Mouse (Mus musculus): ENCODE measurements around the gene Ace2. TPM values are rescaled to one million over a fixed set of nuclear protein-coding genes. Genes with fewer than 3 reads are reported as not detected.

Ace2 gene
- polyA plus RNA-seq, 1 experiment from 2014 or later, result 62.8 TPM

GRCm38 (mm10) chrX:164183844-164184243 lies 44.7 kb downstream of the Ace2 start:
- H3K9me3 ChIP-seq (replicated peaks), result no peaks in the 10 kb centered on the region
- no peak overlapping the region for H3K9ac ChIP-seq
- 48% methylated on average over 3 of the region's 3 CpGs for WGBS
- no peak overlapping the region for H3K4me3 ChIP-seq (replicated peaks)
- ATAC-seq (replicated peaks; ENCODE audit: low FRiP score), result no peak
- no peaks in the 10 kb centered on the region for H3K4me1 ChIP-seq
- H3K27me3 ChIP-seq, result peaks cover 44% of the 10 kb centered on the region
- no peak overlapping the region for H3K27ac ChIP-seq
- no peaks in the 10 kb centered on the region for H3K36me3 ChIP-seq
- no peak overlapping the region for H3K4me2 ChIP-seq

GRCm38 (mm10) chrX:164189880-164190279 lies 50.7 kb downstream of the Ace2 start:
- H3K9ac ChIP-seq, result no peak overlapping the region
- H3K27me3 ChIP-seq, result peaks cover 22% of the 10 kb centered on the region
- no peaks in the 10 kb centered on the region for H3K36me3 ChIP-seq
- H3K4me3 ChIP-seq (replicated peaks), result no peak overlapping the region
- H3K4me1 ChIP-seq, result no peaks in the 10 kb centered on the region
- no peak overlapping the region for H3K4me2 ChIP-seq
- no peak overlapping the region for H3K27ac ChIP-seq
- H3K9me3 ChIP-seq (replicated peaks), result no peaks in the 10 kb centered on the region
- ATAC-seq (replicated peaks; ENCODE audit: low FRiP score), result no peak

- Histone ChIP-seq H3K9ac (no peak overlapping the region), H3K27me3 (peaks cover 9% of the 10 kb centered on the region; the same call in 1 of the 2 replicates), H3K4me1 (no peaks in the 10 kb centered on the region), H3K4me3 (replicated peaks) (no peak overlapping the region), H3K27ac (no peak overlapping the region), H3K36me3 (no peaks in the 10 kb centered on the region), H3K4me2 (no peak overlapping the region), H3K9me3 (replicated peaks) (no peaks in the 10 kb centered on the region)
- no peak for ATAC-seq (replicated peaks; ENCODE audit: low FRiP score)
- 87% methylated on average over 2 of the region's 2 CpGs for WGBS
Measured at GRCm38 (mm10) chrX:164197679-164198078, 58.5 kb downstream of the Ace2 start.

GRCm38 (mm10) chrX:164200547-164200946 lies 61.4 kb downstream of the Ace2 start:
- Histone ChIP-seq H3K9ac (no peak overlapping the region), H3K4me3 (replicated peaks) (no peak overlapping the region), H3K27me3 (peaks cover 9% of the 10 kb centered on the region; the same call in 1 of the 2 replicates), H3K36me3 (no peaks in the 10 kb centered on the region), H3K27ac (no peak overlapping the region), H3K9me3 (replicated peaks) (no peaks in the 10 kb centered on the region), H3K4me2 (no peak overlapping the region), H3K4me1 (no peaks in the 10 kb centered on the region)
- ATAC-seq (replicated peaks; ENCODE audit: low FRiP score), result no peak
- 74% methylated on average over 5 of the region's 5 CpGs for WGBS

GRCm38 (mm10) chrX:164221989-164222388 lies 82.9 kb downstream of the Ace2 start:
- no peak overlapping the region for H3K4me2 ChIP-seq
- no peak overlapping the region for H3K27ac ChIP-seq
- WGBS, result 81% methylated on average over 2 of the region's 2 CpGs
- no peaks in the 10 kb centered on the region for H3K4me1 ChIP-seq
- 0 out of 2 replicates have a peak, but pooled peaks have one; percentile 49 for ATAC-seq (replicated peaks; ENCODE audit: low FRiP score)
- no peak overlapping the region for H3K9ac ChIP-seq
- H3K9me3 ChIP-seq (replicated peaks), result no peaks in the 10 kb centered on the region
- H3K36me3 ChIP-seq, result no peaks in the 10 kb centered on the region
- no peak overlapping the region for H3K4me3 ChIP-seq (replicated peaks)
- H3K27me3 ChIP-seq, result peaks cover 8% of the 10 kb centered on the region; the same call in 1 of the 2 replicates

GRCm38 (mm10) chrX:164233380-164233779 lies 94.2 kb downstream of the Ace2 start:
- ATAC-seq (replicated peaks; ENCODE audit: low FRiP score), result no peak
- no peaks in the 10 kb centered on the region for H3K4me1 ChIP-seq
- H3K9me3 ChIP-seq (replicated peaks), result no peaks in the 10 kb centered on the region
- no peak overlapping the region for H3K4me3 ChIP-seq (replicated peaks)
- H3K36me3 ChIP-seq, result no peaks in the 10 kb centered on the region
- no peak overlapping the region for H3K9ac ChIP-seq
- 0 out of 2 replicates have a peak, but pooled peaks cover 15% of the 10 kb centered on the region for H3K27me3 ChIP-seq
- WGBS, result 58% methylated on average over 8 of the region's 8 CpGs
- H3K27ac ChIP-seq, result no peak overlapping the region
- no peak overlapping the region for H3K4me2 ChIP-seq

Other genes with a start within 250 kb of the Ace2 start
- gene Ap1s2, start 230.3 kb upstream of the Ace2 start, polyA plus RNA-seq (2015; fragmentation: Nextera tagmentation; extraction: Ambion mirVana), result 21.8 and 22.5 TPM in 2 replicates
- 60.8 and 69.8 TPM in 2 replicates for gene Zrsr2, start 180.7 kb upstream of the Ace2 start, polyA plus RNA-seq (2015; fragmentation: Nextera tagmentation; extraction: Ambion mirVana)
- gene Car5b, start 111.3 kb upstream of the Ace2 start, polyA plus RNA-seq (2015; fragmentation: Nextera tagmentation; extraction: Ambion mirVana), result 1.7 and 1.9 TPM in 2 replicates
- 30.2 and 33.7 TPM in 2 replicates for gene Siah1b, start 62.8 kb upstream of the Ace2 start, polyA plus RNA-seq (2015; fragmentation: Nextera tagmentation; extraction: Ambion mirVana)
- gene Cltrn, start 50.5 kb upstream of the Ace2 start, polyA plus RNA-seq (2015; fragmentation: Nextera tagmentation; extraction: Ambion mirVana), result 77.2 and 88.6 TPM in 2 replicates
- 0.57 and 1.2 TPM in 2 replicates for gene Bmx, start 118.9 kb downstream of the Ace2 start, polyA plus RNA-seq (2015; fragmentation: Nextera tagmentation; extraction: Ambion mirVana)
- 10.3 and 10.9 TPM in 2 replicates for gene Pir, start 130.0 kb downstream of the Ace2 start, polyA plus RNA-seq (2015; fragmentation: Nextera tagmentation; extraction: Ambion mirVana)
- 17.7 and 20.3 TPM in 2 replicates for gene Vegfd, start 234.0 kb downstream of the Ace2 start, polyA plus RNA-seq (2015; fragmentation: Nextera tagmentation; extraction: Ambion mirVana)

All from kidney, embryonic 15.5 days (tissue).